Mouse (Mus musculus) testis, adult 2 months (tissue): ENCODE data around the gene Igsf9. TPM values are rescaled to one million over a fixed set of nuclear protein-coding genes. Genes with fewer than 3 reads are reported as not detected.
A peak's percentile ranks its signal among the peaks of the same experiment; 100 is the strongest.

ENCODE experiments used
- H3K27ac ChIP-seq: fragments of 200-500 bp; 2 replicates; pipeline ENCODE4 v1.5.1; 2012; ENCODE audit warnings: low read depth, low read length; ENCODE audit not compliant: control insufficient read depth, insufficient read depth
- H3K27me3 ChIP-seq: fragments of 200-500 bp; 2 replicates; pipeline ENCODE4 v1.6.1; 2012; ENCODE audit warnings: mild to moderate bottlenecking, low read length, moderate library complexity; ENCODE audit not compliant: control insufficient read depth, insufficient read depth
- H3K36me3 ChIP-seq: fragments of 200-500 bp; 2 replicates; pipeline ENCODE4 v1.6.1; 2012; ENCODE audit warnings: mild to moderate bottlenecking, low read length; ENCODE audit not compliant: control insufficient read depth, insufficient read depth
- H3K4me1 ChIP-seq: fragments of 200-500 bp; 2 replicates; pipeline ENCODE4 v1.6.1; 2012; ENCODE audit warnings: low read length; ENCODE audit not compliant: control insufficient read depth, insufficient read depth
- H3K4me3 ChIP-seq: fragments of 200-500 bp; 2 replicates; pipeline ENCODE4 v1.5.1; 2012; ENCODE audit warnings: low read depth, mild to moderate bottlenecking, low read length, moderate library complexity, mixed read lengths; ENCODE audit not compliant: control insufficient read depth
- CTCF ChIP-seq: fragments of 200-500 bp; IDR thresholded peaks from 2 replicates; pipeline ENCODE4 v1.5.1; 2012; ENCODE audit warnings: low read depth, mild to moderate bottlenecking, inconsistent platforms, low read length, moderate library complexity; ENCODE audit not compliant: control insufficient read depth, insufficient read depth, insufficient replicate concordance
- POLR2A ChIP-seq: fragments of 200-500 bp; IDR thresholded peaks from 2 replicates; pipeline ENCODE4 v1.6.1; 2012; ENCODE audit warnings: low read depth, mild to moderate bottlenecking, inconsistent platforms, low read length, moderate library complexity; ENCODE audit not compliant: control insufficient read depth
- polyA plus RNA-seq: library from polyadenylated mRNA; depleted of rRNA; stranded (reverse); fragments of >200 nt; gene quantifications from 2 replicates; pipeline ENCODE4 v1.2.3, GENCODE M21; 2012

The Igsf9 gene
- polyA plus RNA-seq, 1 experiment: 66.1 TPM

- Histone ChIP-seq H3K4me1 (peaks cover 23% of the 10 kb centered on the region), H3K4me3 (no peak overlapping the region), H3K36me3 (no peaks in the 10 kb centered on the region), H3K27ac (no peak overlapping the region), H3K27me3 (no peaks in the 10 kb centered on the region)
- TF ChIP-seq POLR2A: no peak
- TF ChIP-seq CTCF: no peak
Observed at GRCm38 (mm10) chr1:172497428-172497827, 15.8 kb downstream of the Igsf9 start.

- Histone ChIP-seq H3K4me1 (peaks cover 27% of the 10 kb centered on the region), H3K27ac (peak within 1 kb of the TSS; percentile 45), H3K4me3 (peak within 1 kb of the TSS; percentile 65), H3K27me3 (no peaks in the 10 kb centered on the region), H3K36me3 (no peaks in the 10 kb centered on the region)
- TF ChIP-seq POLR2A (peak; percentile 58), CTCF (no peak)
Observed at GRCm38 (mm10) chr1:172499765-172500441, 18.3 kb downstream of the Igsf9 start, which contains the start of gene Tagln2. Tagln2 (plus strand) TSS chr1:172500047.

GRCm38 (mm10) chr1:172500451-172501370 is 19.1 kb downstream of the Igsf9 start:
- Histone ChIP-seq H3K4me3 (peak overlapping the region; percentile 65), H3K27ac (peak overlapping the region; percentile 45), H3K4me1 (peaks cover 25% of the 10 kb centered on the region), H3K27me3 (no peaks in the 10 kb centered on the region), H3K36me3 (no peaks in the 10 kb centered on the region)
- TF ChIP-seq CTCF (no peak), POLR2A (0 out of 2 replicates have a peak, but pooled peaks have one; percentile 1)

- TF ChIP-seq CTCF: no peak
- TF ChIP-seq POLR2A: no peak
- no peaks in the 10 kb centered on the region for H3K27me3 ChIP-seq
- H3K4me1 ChIP-seq: peaks cover 20% of the 10 kb centered on the region
- peak overlapping the region; percentile 3; the same call in 1 of the 2 replicates for H3K4me3 ChIP-seq
- no peaks in the 10 kb centered on the region for H3K36me3 ChIP-seq
- peak overlapping the region; percentile 20; the same call in 1 of the 2 replicates for H3K27ac ChIP-seq
Observed at GRCm38 (mm10) chr1:172501371-172502144, 20.0 kb downstream of the Igsf9 start.

GRCm38 (mm10) chr1:172502145-172503110 is 20.8 kb downstream of the Igsf9 start:
- Histone ChIP-seq H3K36me3 (no peaks in the 10 kb centered on the region), H3K4me1 (peaks cover 20% of the 10 kb centered on the region), H3K27ac (peak overlapping the region; percentile 20; the same call in 1 of the 2 replicates), H3K27me3 (no peaks in the 10 kb centered on the region), H3K4me3 (no peak overlapping the region)
- TF ChIP-seq POLR2A: no peak
- no peak for TF ChIP-seq CTCF

- no peak overlapping the region for H3K4me3 ChIP-seq
- no peak for TF ChIP-seq CTCF
- TF ChIP-seq POLR2A: no peak
- no peaks in the 10 kb centered on the region for H3K27me3 ChIP-seq
- H3K27ac ChIP-seq: no peak overlapping the region
- peaks cover 20% of the 10 kb centered on the region for H3K4me1 ChIP-seq
- no peaks in the 10 kb centered on the region for H3K36me3 ChIP-seq
Observed at GRCm38 (mm10) chr1:172503111-172503997, 21.8 kb downstream of the Igsf9 start.
